Mouse (Mus musculus): ENCODE data around the gene Oas1h. TPM values are rescaled to one million over a fixed set of nuclear protein-coding genes. Genes with fewer than 3 reads are reported as not detected.
"Not testable (repeated sequence)": the region's sequence is repeated elsewhere in the genome, so short reads cannot be mapped to it uniquely, and the experiment has no call there.

Gene Oas1h
- total and polyA plus RNA-seq, 2 experiments: not detected

GRCm38 (mm10) chr5:120890026-120890425, 28.8 kb downstream of the Oas1h start:
- H3K79me2 ChIP-seq (ENCODE audit: control insufficient read depth, insufficient read depth, low read length): no peaks in the 10 kb centered on the region
- no peaks in the 10 kb centered on the region for H3K4me1 ChIP-seq (ENCODE audit: control insufficient read depth, insufficient read depth, low read length)
- H3K9ac ChIP-seq (ENCODE audit: low read depth, low read length): no peak overlapping the region
- TF ChIP-seq CTCF (IDR thresholded peaks at IDR 0.05; ENCODE audit: low read depth, low read length): no peak
- TF ChIP-seq POLR2A (IDR thresholded peaks at IDR 0.05; ENCODE audit: extremely low read depth, insufficient read depth, low read length): no peak
- no peaks in the 10 kb centered on the region; the same call in 1 of the 2 replicates for H3K27me3 ChIP-seq (ENCODE audit: control insufficient read depth, insufficient read depth, low read length)
- H3K4me3 ChIP-seq (ENCODE audit: insufficient read depth, low read depth, low read length): no peak overlapping the region
- WGBS: 75% methylated on average over 2 of the region's 2 CpGs
- H3K36me3 ChIP-seq (ENCODE audit: control insufficient read depth, insufficient read depth, low read length): no peaks in the 10 kb centered on the region
- no peak overlapping the region for H3K27ac ChIP-seq (replicated peaks; ENCODE audit: insufficient read depth, low read depth, low read length)
- no peak for DNase-seq (ENCODE audit: extremely low read depth, low read depth, low spot score)

- H3K4me1 ChIP-seq (ENCODE audit: control insufficient read depth, insufficient read depth, low read length): no peaks in the 10 kb centered on the region
- WGBS: 55% methylated on average over 3 of the region's 3 CpGs
- H3K27ac ChIP-seq (replicated peaks; ENCODE audit: insufficient read depth, low read depth, low read length): no peak overlapping the region
- no peak overlapping the region for H3K4me3 ChIP-seq (ENCODE audit: insufficient read depth, low read depth, low read length)
- no peak for DNase-seq (ENCODE audit: extremely low read depth, low read depth, low spot score)
- H3K27me3 ChIP-seq (ENCODE audit: control insufficient read depth, insufficient read depth, low read length): no peaks in the 10 kb centered on the region; the same call in 1 of the 2 replicates
- H3K79me2 ChIP-seq (ENCODE audit: control insufficient read depth, insufficient read depth, low read length): no peaks in the 10 kb centered on the region
- no peaks in the 10 kb centered on the region for H3K36me3 ChIP-seq (ENCODE audit: control insufficient read depth, insufficient read depth, low read length)
- TF ChIP-seq CTCF (IDR thresholded peaks at IDR 0.05; ENCODE audit: low read depth, low read length) (no peak), POLR2A (IDR thresholded peaks at IDR 0.05; ENCODE audit: extremely low read depth, insufficient read depth, low read length) (no peak)
- no peak overlapping the region for H3K9ac ChIP-seq (ENCODE audit: low read depth, low read length)
These were observed 29.8 kb downstream of the Oas1h start for GRCm38 (mm10) chr5:120890991-120891390.

GRCm38 (mm10) chr5:120891566-120892242, 30.5 kb downstream of the Oas1h start:
- not testable (repeated sequence) for H3K9ac ChIP-seq (ENCODE audit: low read depth, low read length); H3K4me3 ChIP-seq (ENCODE audit: insufficient read depth, low read depth, low read length); H3K27me3 ChIP-seq (ENCODE audit: control insufficient read depth, insufficient read depth, low read length); H3K36me3 ChIP-seq (ENCODE audit: control insufficient read depth, insufficient read depth, low read length); H3K4me1 ChIP-seq (ENCODE audit: control insufficient read depth, insufficient read depth, low read length); H3K79me2 ChIP-seq (ENCODE audit: control insufficient read depth, insufficient read depth, low read length); H3K27ac ChIP-seq (replicated peaks; ENCODE audit: insufficient read depth, low read depth, low read length)
- 83% methylated on average over 2 of the region's 2 CpGs for WGBS
- DNase-seq (ENCODE audit: extremely low read depth, low read depth, low spot score): peak; percentile 39

- 79% methylated on average over 2 of the region's 2 CpGs for WGBS
- H3K27ac ChIP-seq (replicated peaks; ENCODE audit: insufficient read depth, low read depth, low read length): no peak overlapping the region
- H3K36me3 ChIP-seq (ENCODE audit: control insufficient read depth, insufficient read depth, low read length): no peaks in the 10 kb centered on the region
- no peak for DNase-seq (ENCODE audit: extremely low read depth, low read depth, low spot score)
- H3K79me2 ChIP-seq (ENCODE audit: control insufficient read depth, insufficient read depth, low read length): no peaks in the 10 kb centered on the region
- no peak overlapping the region for H3K4me3 ChIP-seq (ENCODE audit: insufficient read depth, low read depth, low read length)
- TF ChIP-seq POLR2A (IDR thresholded peaks at IDR 0.05; ENCODE audit: extremely low read depth, insufficient read depth, low read length): no peak
- no peak for TF ChIP-seq CTCF (IDR thresholded peaks at IDR 0.05; ENCODE audit: low read depth, low read length)
- no peaks in the 10 kb centered on the region for H3K27me3 ChIP-seq (ENCODE audit: control insufficient read depth, insufficient read depth, low read length)
- H3K9ac ChIP-seq (ENCODE audit: low read depth, low read length): no peak overlapping the region
- no peaks in the 10 kb centered on the region for H3K4me1 ChIP-seq (ENCODE audit: control insufficient read depth, insufficient read depth, low read length)
These were observed 31.0 kb downstream of the Oas1h start for GRCm38 (mm10) chr5:120892243-120892660.

- H3K36me3 ChIP-seq (ENCODE audit: control insufficient read depth, insufficient read depth, low read length); H3K4me3 ChIP-seq (ENCODE audit: insufficient read depth, low read depth, low read length); H3K9ac ChIP-seq (ENCODE audit: low read depth, low read length); H3K27me3 ChIP-seq (ENCODE audit: control insufficient read depth, insufficient read depth, low read length); H3K79me2 ChIP-seq (ENCODE audit: control insufficient read depth, insufficient read depth, low read length); H3K27ac ChIP-seq (replicated peaks; ENCODE audit: insufficient read depth, low read depth, low read length); DNase-seq (ENCODE audit: extremely low read depth, low read depth, low spot score); H3K4me1 ChIP-seq (ENCODE audit: control insufficient read depth, insufficient read depth, low read length): not testable (repeated sequence)
- 89% methylated on average over 4 of the region's 4 CpGs for WGBS
These were observed 32.6 kb downstream of the Oas1h start for GRCm38 (mm10) chr5:120893866-120894265.

- DNase-seq (ENCODE audit: extremely low read depth, low read depth, low spot score); H3K4me1 ChIP-seq (ENCODE audit: control insufficient read depth, insufficient read depth, low read length); H3K9ac ChIP-seq (ENCODE audit: low read depth, low read length); H3K4me3 ChIP-seq (ENCODE audit: insufficient read depth, low read depth, low read length); H3K27me3 ChIP-seq (ENCODE audit: control insufficient read depth, insufficient read depth, low read length); H3K27ac ChIP-seq (replicated peaks; ENCODE audit: insufficient read depth, low read depth, low read length); H3K36me3 ChIP-seq (ENCODE audit: control insufficient read depth, insufficient read depth, low read length); H3K79me2 ChIP-seq (ENCODE audit: control insufficient read depth, insufficient read depth, low read length): not testable (repeated sequence)
- WGBS: 55% methylated on average over 2 of the region's 2 CpGs
These were observed 33.5 kb downstream of the Oas1h start for GRCm38 (mm10) chr5:120894692-120895091.

Measured in liver, adult 2 months (tissue).